Mouse (Mus musculus) liver, embryonic 15.5 days (tissue): ENCODE measurements around the gene Pde6h. TPM values are rescaled to one million over a fixed set of nuclear protein-coding genes. Genes with fewer than 3 reads are reported as not detected.
"Not testable (repeated sequence)": the region's sequence is repeated elsewhere in the genome, so short reads cannot be mapped to it uniquely, and the experiment has no call there.

Experiments used
- ATAC-seq: fragments of 200-750 bp; cut with Nextera tagmentation; 2 replicates; pipeline ENCODE4 v1.8.0; 2017; ENCODE audit warnings: moderate number of reproducible peaks, mild to moderate bottlenecking, moderate library complexity; ENCODE audit not compliant: insufficient read depth
- H3K27ac ChIP-seq: fragments of 300-500 bp; sonication (generic); replicated peaks from 2 replicates; pipeline ENCODE4 v1.5.1; 2015; ENCODE audit warnings: mild to moderate bottlenecking, inconsistent platforms
- H3K27me3 ChIP-seq: fragments of 300-500 bp; sonication (generic); 2 replicates; pipeline ENCODE4 v1.6.1; 2015; ENCODE audit warnings: mild to moderate bottlenecking, inconsistent platforms
- H3K36me3 ChIP-seq: fragments of 300-500 bp; sonication (generic); replicated peaks from 2 replicates; pipeline ENCODE4 v1.6.1; 2015; ENCODE audit warnings: moderate library complexity, mild to moderate bottlenecking, inconsistent platforms
- H3K4me1 ChIP-seq: fragments of 300-500 bp; sonication (generic); replicated peaks from 2 replicates; pipeline ENCODE4 v1.6.1; 2015; ENCODE audit warnings: inconsistent platforms
- H3K4me2 ChIP-seq: fragments of 300-500 bp; sonication (generic); 2 replicates; pipeline ENCODE4 v1.6.1; 2015; ENCODE audit warnings: moderate library complexity, mild to moderate bottlenecking, inconsistent platforms
- H3K4me3 ChIP-seq: fragments of 300-500 bp; sonication (generic); replicated peaks from 2 replicates; pipeline ENCODE4 v1.5.1; 2015; ENCODE audit warnings: mild to moderate bottlenecking, inconsistent platforms
- H3K9ac ChIP-seq: fragments of 300-500 bp; sonication (generic); 2 replicates; pipeline ENCODE4 v1.6.1; 2015; ENCODE audit warnings: moderate library complexity, mild to moderate bottlenecking, inconsistent platforms
- H3K9me3 ChIP-seq: fragments of 300-500 bp; sonication (generic); replicated peaks from 2 replicates; pipeline ENCODE4 v1.6.1; 2016; ENCODE audit warnings: inconsistent platforms
- WGBS: fragments of 180-500 bp; shearing (Covaris S2); methylation state at CpG from one replicate; pipeline ENCODE4 v1.1.7; 2015; ENCODE audit warnings: mixed read lengths; ENCODE audit not compliant: insufficient replicate concordance; 5-methylcytosine and 5-hydroxymethylcytosine counted together
- polyA plus RNA-seq: library from polyadenylated mRNA; unstranded; fragments of >200 nt; fragmentation: Nextera tagmentation; extraction: Ambion mirVana; gene quantifications from 2 replicates; pipeline ENCODE4 v1.2.1, GENCODE M21; 2015

Pde6h gene
- polyA plus RNA-seq, 1 experiment from 2014 or later: not detected

- WGBS: 69% methylated on average over 8 of the region's 8 CpGs
- Histone ChIP-seq H3K27ac (no peak overlapping the region), H3K27me3 (no peaks in the 10 kb centered on the region), H3K9ac (no peak overlapping the region), H3K9me3 (no peaks in the 10 kb centered on the region), H3K4me3 (no peak overlapping the region), H3K36me3 (no peaks in the 10 kb centered on the region), H3K4me2 (no peak overlapping the region), H3K4me1 (0 out of 2 replicates have a peak, but pooled peaks cover 3% of the 10 kb centered on the region)
- ATAC-seq: peak; percentile 47; the same call in 1 of the 2 replicates
Measured at GRCm38 (mm10) chr6:136954715-136955114, 31.1 kb downstream of the Pde6h start.

DNA sequence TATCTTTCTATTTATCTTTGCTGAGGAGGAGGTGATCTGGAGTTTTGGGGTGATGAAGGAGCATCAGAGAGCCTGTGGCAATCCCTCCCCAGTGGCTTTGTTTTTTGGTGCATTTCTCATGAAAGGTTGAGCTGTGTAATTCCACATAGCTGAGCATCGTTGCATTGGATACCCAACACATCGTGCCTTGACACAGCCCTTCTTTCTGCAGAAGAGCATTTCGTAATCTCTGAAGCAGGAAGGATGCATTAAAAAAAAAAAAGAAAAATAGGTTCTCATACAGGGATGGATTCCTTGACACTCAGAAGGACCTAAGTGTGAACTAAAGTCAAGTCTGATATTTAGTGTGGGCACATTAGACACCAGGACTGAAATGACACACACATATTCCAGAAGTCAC is 31.6 kb downstream of the Pde6h start:
- Histone ChIP-seq H3K27ac (no peak overlapping the region), H3K36me3 (no peaks in the 10 kb centered on the region), H3K4me3 (no peak overlapping the region), H3K4me1 (0 out of 2 replicates have a peak, but pooled peaks cover 3% of the 10 kb centered on the region), H3K9me3 (no peaks in the 10 kb centered on the region), H3K27me3 (no peaks in the 10 kb centered on the region), H3K4me2 (no peak overlapping the region), H3K9ac (no peak overlapping the region)
- WGBS: 44% methylated on average over 3 of the region's 3 CpGs
- ATAC-seq: no peak

DNA sequence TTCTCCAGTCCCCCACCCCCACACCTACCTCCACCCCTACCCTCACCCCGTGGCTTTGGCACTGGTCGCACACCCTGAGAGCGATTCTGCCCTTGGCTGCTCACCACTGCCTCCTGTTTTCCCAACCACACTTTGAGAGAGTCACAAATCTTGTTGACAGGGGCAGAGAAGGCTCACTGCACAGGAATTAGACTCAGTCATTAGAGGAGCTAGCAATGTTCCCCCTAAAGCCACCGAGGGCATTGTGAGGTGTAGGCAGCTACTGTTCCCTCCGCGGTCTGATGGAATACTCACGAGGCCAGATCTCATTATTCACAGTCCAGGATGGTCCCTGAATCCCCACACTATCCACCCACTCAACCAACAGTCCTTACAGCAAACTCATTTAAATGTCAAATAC is 33.4 kb downstream of the Pde6h start:
- Histone ChIP-seq H3K36me3 (no peaks in the 10 kb centered on the region), H3K4me2 (no peak overlapping the region), H3K4me1 (0 out of 2 replicates have a peak, but pooled peaks cover 3% of the 10 kb centered on the region), H3K9me3 (no peaks in the 10 kb centered on the region), H3K9ac (no peak overlapping the region), H3K4me3 (no peak overlapping the region), H3K27ac (no peak overlapping the region), H3K27me3 (no peaks in the 10 kb centered on the region)
- 27% methylated on average over 7 of the region's 7 CpGs for WGBS
- ATAC-seq: no peak

DNA sequence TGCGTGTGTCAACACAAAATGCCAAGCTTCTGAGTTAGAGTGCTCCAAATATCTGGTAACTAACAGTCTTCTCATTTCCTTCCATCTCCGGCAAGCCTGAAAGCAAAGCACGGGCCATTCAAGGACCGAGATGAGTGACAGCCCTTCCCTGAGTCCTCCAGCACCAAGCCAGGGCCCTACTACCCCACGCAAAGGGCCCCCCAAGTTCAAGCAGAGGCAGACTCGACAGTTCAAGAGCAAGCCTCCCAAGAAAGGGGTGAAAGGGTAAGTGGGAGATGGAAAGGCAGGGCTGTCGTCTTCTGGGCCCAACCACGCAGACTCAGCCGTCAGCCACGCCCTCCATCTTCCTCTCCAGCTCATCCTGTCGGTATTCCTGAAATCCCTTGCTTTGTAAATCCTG is 35.5 kb downstream of the Pde6h start:
- H3K4me1 ChIP-seq: 0 out of 2 replicates have a peak, but pooled peaks cover 3% of the 10 kb centered on the region
- no peak overlapping the region for H3K27ac ChIP-seq
- no peak overlapping the region for H3K9ac ChIP-seq
- H3K4me3 ChIP-seq: no peak overlapping the region
- H3K36me3 ChIP-seq: no peaks in the 10 kb centered on the region
- no peak overlapping the region for H3K4me2 ChIP-seq
- H3K27me3 ChIP-seq: no peaks in the 10 kb centered on the region
- no peaks in the 10 kb centered on the region for H3K9me3 ChIP-seq
- ATAC-seq: no peak
- 51% methylated on average over 11 of the region's 11 CpGs for WGBS

- H3K36me3 ChIP-seq: no peaks in the 10 kb centered on the region
- no peak overlapping the region for H3K9ac ChIP-seq
- ATAC-seq: no peak
- H3K9me3 ChIP-seq: no peaks in the 10 kb centered on the region
- no peak overlapping the region for H3K27ac ChIP-seq
- no peaks in the 10 kb centered on the region for H3K27me3 ChIP-seq
- 57% methylated on average over 11 of the region's 11 CpGs for WGBS
- H3K4me1 ChIP-seq: peaks cover 3% of the 10 kb centered on the region; the same call in 1 of the 2 replicates
- H3K4me3 ChIP-seq: no peak overlapping the region
- no peak overlapping the region for H3K4me2 ChIP-seq
Measured at GRCm38 (mm10) chr6:136962957-136963356, 39.3 kb downstream of the Pde6h start.

DNA sequence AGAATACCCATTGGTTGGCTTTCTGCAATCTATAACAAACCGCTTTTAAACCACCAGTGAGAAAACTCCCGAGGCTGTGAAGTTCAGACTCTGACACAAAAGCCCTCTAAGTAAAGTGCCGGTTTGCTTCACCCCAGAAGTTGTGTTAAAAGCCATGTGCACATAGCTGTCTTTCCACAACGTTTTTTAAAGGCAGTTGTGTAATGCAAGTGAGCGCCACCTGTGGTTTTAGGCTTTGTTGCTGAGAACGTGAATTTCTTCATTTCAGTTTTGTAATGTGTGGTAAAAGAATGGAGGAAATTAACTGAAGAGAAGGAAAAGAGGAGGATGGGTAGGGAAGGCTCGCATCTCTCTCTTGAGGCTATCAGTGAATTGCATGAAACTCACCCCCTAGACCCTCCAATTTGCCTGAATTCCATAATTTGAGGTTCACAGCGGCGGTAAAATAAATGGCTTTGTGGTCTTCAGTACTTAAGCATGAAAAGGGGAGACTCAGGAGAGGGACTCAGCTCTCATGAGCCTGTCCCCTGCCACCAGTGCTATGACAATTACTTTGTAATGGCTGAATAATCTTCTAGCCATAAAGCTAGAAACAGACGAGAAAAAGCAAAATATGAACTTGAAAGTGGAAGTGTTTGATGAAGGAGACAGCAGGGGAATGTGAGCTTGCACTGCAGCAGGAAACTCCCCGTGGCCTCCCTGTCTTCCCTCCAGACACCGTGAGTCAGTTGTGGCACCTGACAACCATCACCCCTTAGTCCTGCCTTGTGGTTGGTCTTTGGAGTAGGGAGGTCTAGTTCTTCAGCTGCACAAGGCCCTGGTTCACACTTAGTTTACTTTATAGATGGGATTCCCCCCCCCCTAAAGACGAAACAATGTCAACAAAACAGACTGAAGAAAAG is 41.2 kb downstream of the Pde6h start:
- Histone ChIP-seq H3K9me3 (no peaks in the 10 kb centered on the region), H3K4me1 (no peaks in the 10 kb centered on the region; the same call in 1 of the 2 replicates), H3K27ac (peak overlapping the region; percentile 39; the same call in 1 of the 2 replicates), H3K36me3 (no peaks in the 10 kb centered on the region), H3K4me2 (no peak overlapping the region), H3K4me3 (no peak overlapping the region), H3K9ac (no peak overlapping the region), H3K27me3 (no peaks in the 10 kb centered on the region)
- 0 out of 2 replicates have a peak, but pooled peaks have one; percentile 22 for ATAC-seq
- whole genome bisulfite sequencing: 27% methylated on average over 13 of the region's 13 CpGs

DNA sequence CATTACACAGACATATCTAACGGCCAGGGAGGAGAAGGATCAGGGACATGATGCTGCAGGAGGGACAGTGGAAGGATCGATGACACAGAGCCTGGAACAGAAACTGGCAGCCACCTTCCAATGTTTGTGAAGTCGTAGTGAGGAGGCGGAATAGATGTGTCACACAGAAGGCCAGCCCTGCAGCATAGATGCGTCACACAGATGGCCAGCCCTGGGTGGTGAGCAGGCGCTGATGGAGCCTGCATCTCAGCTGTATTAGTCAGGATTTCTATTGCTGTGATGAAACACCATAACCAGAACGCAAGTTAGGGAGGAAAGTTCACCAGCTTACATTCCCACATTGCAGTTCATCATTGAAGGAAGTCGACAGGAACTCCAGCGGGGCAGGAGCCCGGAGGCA is 42.3 kb downstream of the Pde6h start:
- H3K27ac ChIP-seq: no peak overlapping the region
- H3K36me3 ChIP-seq: no peaks in the 10 kb centered on the region
- no peak overlapping the region for H3K9ac ChIP-seq
- no peak overlapping the region for H3K4me3 ChIP-seq
- WGBS: 62% methylated on average over 10 of the region's 10 CpGs
- no peak for ATAC-seq
- no peaks in the 10 kb centered on the region for H3K27me3 ChIP-seq
- H3K9me3 ChIP-seq: no peaks in the 10 kb centered on the region
- no peaks in the 10 kb centered on the region; the same call in 1 of the 2 replicates for H3K4me1 ChIP-seq
- H3K4me2 ChIP-seq: no peak overlapping the region

DNA sequence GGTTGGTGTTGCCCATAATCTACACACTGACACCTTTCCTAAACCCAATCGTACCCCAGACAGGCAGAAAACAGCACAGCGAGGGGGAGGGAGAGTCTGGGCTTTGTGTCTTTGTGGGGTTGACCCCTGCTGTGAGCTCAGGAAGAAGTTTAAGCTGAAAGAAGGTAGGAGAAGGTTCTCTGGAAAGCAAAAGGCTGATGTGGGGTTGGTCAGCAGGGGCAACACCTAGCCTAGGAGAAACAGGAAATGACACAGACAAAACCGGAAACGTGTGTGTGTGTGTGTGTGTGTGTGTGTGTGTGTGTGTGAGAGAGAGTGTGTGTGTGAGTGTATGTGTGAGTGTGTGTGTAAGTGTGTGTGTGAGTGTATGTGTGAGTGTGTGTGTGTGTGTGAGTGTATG is 43.8 kb downstream of the Pde6h start:
- WGBS: 32% methylated on average over 4 of the region's 4 CpGs
- no peaks in the 10 kb centered on the region for H3K36me3 ChIP-seq
- ATAC-seq: no peak
- no peak overlapping the region for H3K4me2 ChIP-seq
- H3K27ac ChIP-seq: 0 out of 2 replicates have a peak overlapping the region, but pooled peaks have one; percentile 0
- H3K4me3 ChIP-seq: no peak overlapping the region
- H3K4me1 ChIP-seq: no peaks in the 10 kb centered on the region; the same call in 1 of the 2 replicates
- H3K9ac ChIP-seq: no peak overlapping the region
- H3K27me3 ChIP-seq: no peaks in the 10 kb centered on the region
- no peaks in the 10 kb centered on the region for H3K9me3 ChIP-seq

GRCm38 (mm10) chr6:136968877-136969276 is 45.2 kb downstream of the Pde6h start:
- H3K9ac ChIP-seq, H3K36me3 ChIP-seq, H3K4me3 ChIP-seq, ATAC-seq, H3K27me3 ChIP-seq, H3K27ac ChIP-seq, H3K4me1 ChIP-seq, H3K4me2 ChIP-seq, H3K9me3 ChIP-seq: not testable (repeated sequence)
- WGBS: 18% methylated on average over 4 of the region's 4 CpGs

GRCm38 (mm10) chr6:136979274-136980082 is 55.8 kb downstream of the Pde6h start:
- peaks cover 7% of the 10 kb centered on the region; the same call in 1 of the 2 replicates for H3K4me1 ChIP-seq
- 0 out of 2 replicates have a peak overlapping the region, but pooled peaks have one; percentile 42 for H3K27ac ChIP-seq
- H3K27me3 ChIP-seq: no peaks in the 10 kb centered on the region
- no peaks in the 10 kb centered on the region for H3K36me3 ChIP-seq
- WGBS: 11% methylated on average over 23 of the region's 23 CpGs
- no peak overlapping the region for H3K9ac ChIP-seq
- peak; percentile 44 for ATAC-seq
- H3K4me3 ChIP-seq: peak overlapping the region; percentile 9
- peak overlapping the region; percentile 48 for H3K4me2 ChIP-seq
- no peaks in the 10 kb centered on the region for H3K9me3 ChIP-seq

DNA sequence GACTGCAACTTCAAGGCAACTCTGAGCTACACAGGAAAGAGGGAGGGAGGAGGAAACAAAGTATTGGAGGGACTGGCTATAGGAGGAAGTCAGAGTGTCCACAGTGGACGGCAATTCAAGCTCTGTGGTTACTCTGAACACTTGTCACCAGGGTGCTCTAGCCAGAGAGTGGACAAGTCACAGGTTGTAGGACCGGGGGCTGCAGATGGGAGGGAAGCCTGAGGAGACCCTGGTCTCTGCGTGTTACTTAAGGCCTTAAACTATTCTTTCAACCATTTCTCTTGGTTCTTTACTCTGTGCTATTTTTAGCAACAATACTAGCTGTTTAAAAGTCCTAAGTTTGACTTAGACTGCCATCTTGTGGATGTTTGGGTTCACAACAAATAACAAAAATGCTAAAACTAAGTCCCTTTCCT is 56.7 kb downstream of the Pde6h start:
- Histone ChIP-seq H3K27me3 (no peaks in the 10 kb centered on the region), H3K9me3 (no peaks in the 10 kb centered on the region), H3K9ac (no peak overlapping the region), H3K4me1 (peaks cover 7% of the 10 kb centered on the region; the same call in 1 of the 2 replicates), H3K27ac (0 out of 2 replicates have a peak overlapping the region, but pooled peaks have one; percentile 14), H3K4me3 (no peak overlapping the region), H3K36me3 (no peaks in the 10 kb centered on the region), H3K4me2 (peak overlapping the region; percentile 48)
- ATAC-seq: no peak
- WGBS: 9% methylated on average over 3 of the region's 3 CpGs
